Mouse (Mus musculus) intestine, embryonic 16.5 days (tissue): ENCODE data around the gene Fhod1. TPM values are rescaled to one million over a fixed set of nuclear protein-coding genes. Genes with fewer than 3 reads are reported as not detected.
"Not testable (repeated sequence)": the region's sequence is repeated elsewhere in the genome, so short reads cannot be mapped to it uniquely, and the experiment has no call there.

Experiments used
- ATAC-seq: fragments of 200-750 bp; cut with Nextera tagmentation; 2 replicates; pipeline ENCODE4 v1.8.0; 2017; ENCODE audit warnings: moderate TSS enrichment, moderate library complexity
- H3K27ac ChIP-seq: fragments of 300-500 bp; sonication (generic); 2 replicates; pipeline ENCODE4 v1.5.1; 2014; ENCODE audit warnings: mild to moderate bottlenecking, low read length
- H3K27me3 ChIP-seq: fragments of 300-500 bp; sonication (generic); replicated peaks from 2 replicates; pipeline ENCODE4 v1.6.1; 2014; ENCODE audit warnings: low read length, control low read depth, mixed read lengths; ENCODE audit not compliant: control insufficient read depth, insufficient read depth
- H3K36me3 ChIP-seq: fragments of 300-500 bp; sonication (generic); 2 replicates; pipeline ENCODE4 v1.6.1; 2014; ENCODE audit warnings: low read length, control low read depth; ENCODE audit not compliant: control insufficient read depth, insufficient read depth
- H3K4me1 ChIP-seq: fragments of 300-500 bp; sonication (generic); 2 replicates; pipeline ENCODE4 v1.6.1; 2014; ENCODE audit warnings: low read length, control low read depth, mixed read lengths; ENCODE audit not compliant: control insufficient read depth, insufficient read depth
- H3K4me2 ChIP-seq: fragments of 300-500 bp; sonication (generic); 2 replicates; pipeline ENCODE4 v1.6.1; 2014; ENCODE audit warnings: low read depth, low read length, control low read depth
- H3K4me3 ChIP-seq: fragments of 300-500 bp; sonication (generic); 2 replicates; pipeline ENCODE4 v1.5.1; 2014; ENCODE audit warnings: mild to moderate bottlenecking, low read length
- H3K9ac ChIP-seq: fragments of 300-500 bp; sonication (generic); 2 replicates; pipeline ENCODE4 v1.6.1; 2014; ENCODE audit warnings: low read depth, low read length
- H3K9me3 ChIP-seq: fragments of 300-500 bp; sonication (generic); 2 replicates; pipeline ENCODE4 v1.6.1; 2016; ENCODE audit warnings: low read length, control low read depth; ENCODE audit not compliant: control insufficient read depth
- WGBS: fragments of 180-500 bp; shearing (Covaris S2); extraction: QIAGEN DNeasy Blood & Tissue Kit; methylation state at CpG from one replicate; pipeline ENCODE4 v1.1.7; 2014; 5-methylcytosine and 5-hydroxymethylcytosine counted together
- polyA plus RNA-seq: library from polyadenylated mRNA; unstranded; fragments of >200 nt; fragmentation: Nextera tagmentation; extraction: Ambion mirVana; gene quantifications from 2 replicates; pipeline ENCODE4 v1.2.1, GENCODE M21; 2015

The Fhod1 gene
- polyA plus RNA-seq, 1 experiment from 2014 or later: 1.4 TPM

DNA sequence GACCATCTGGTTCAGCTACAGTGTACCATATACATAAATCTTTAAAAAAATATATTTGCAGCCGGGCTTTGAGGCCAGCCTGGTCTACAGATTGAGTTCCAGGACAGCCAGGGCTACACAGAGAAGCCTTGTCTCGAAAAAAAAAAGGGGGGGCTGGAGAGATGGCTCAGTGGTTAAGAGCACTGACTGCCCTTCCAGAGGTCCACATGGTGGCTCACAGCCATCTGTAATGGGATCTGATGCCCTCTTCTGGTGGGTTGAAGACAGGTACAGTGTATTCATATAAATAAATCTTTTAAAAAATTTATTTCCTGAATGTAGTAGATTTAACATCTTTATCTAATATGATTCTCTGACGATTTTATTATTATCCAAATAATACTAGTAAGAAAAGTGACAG, 56.0 kb downstream of the Fhod1 start:
- WGBS: 70% methylated on average over 3 of the region's 3 CpGs
- H3K27ac ChIP-seq, H3K36me3 ChIP-seq, H3K9ac ChIP-seq, H3K9me3 ChIP-seq, H3K4me3 ChIP-seq, ATAC-seq, H3K4me2 ChIP-seq: not testable (repeated sequence)
- peaks cover 13% of the 10 kb centered on the region for H3K27me3 ChIP-seq
- H3K4me1 ChIP-seq: peaks cover 26% of the 10 kb centered on the region

DNA sequence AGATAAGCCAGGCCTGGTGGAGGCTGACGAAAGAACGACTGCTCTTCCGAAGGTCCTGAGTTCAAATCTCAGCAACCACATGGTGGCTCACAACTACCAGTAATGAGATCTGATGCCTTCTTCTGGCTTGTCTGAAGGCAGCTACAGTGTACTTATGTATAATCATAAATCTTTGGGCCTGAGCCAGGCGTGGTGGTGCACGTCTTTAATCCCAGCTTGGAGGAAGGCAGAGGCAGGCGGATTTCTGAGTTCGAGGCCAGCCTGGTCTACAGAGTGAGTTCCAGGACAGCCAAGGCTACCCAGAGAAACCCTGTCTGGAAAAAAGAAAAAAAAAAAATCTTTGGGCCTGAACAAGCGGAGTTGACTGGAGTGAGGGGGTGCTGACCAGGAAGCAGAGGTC, 56.4 kb downstream of the Fhod1 start:
- H3K27me3 ChIP-seq: peaks cover 13% of the 10 kb centered on the region
- WGBS: 85% methylated on average over 8 of the region's 8 CpGs
- not testable (repeated sequence) for H3K27ac ChIP-seq, H3K9me3 ChIP-seq, H3K9ac ChIP-seq, H3K4me2 ChIP-seq, H3K4me3 ChIP-seq, ATAC-seq, H3K36me3 ChIP-seq
- peaks cover 23% of the 10 kb centered on the region for H3K4me1 ChIP-seq

DNA sequence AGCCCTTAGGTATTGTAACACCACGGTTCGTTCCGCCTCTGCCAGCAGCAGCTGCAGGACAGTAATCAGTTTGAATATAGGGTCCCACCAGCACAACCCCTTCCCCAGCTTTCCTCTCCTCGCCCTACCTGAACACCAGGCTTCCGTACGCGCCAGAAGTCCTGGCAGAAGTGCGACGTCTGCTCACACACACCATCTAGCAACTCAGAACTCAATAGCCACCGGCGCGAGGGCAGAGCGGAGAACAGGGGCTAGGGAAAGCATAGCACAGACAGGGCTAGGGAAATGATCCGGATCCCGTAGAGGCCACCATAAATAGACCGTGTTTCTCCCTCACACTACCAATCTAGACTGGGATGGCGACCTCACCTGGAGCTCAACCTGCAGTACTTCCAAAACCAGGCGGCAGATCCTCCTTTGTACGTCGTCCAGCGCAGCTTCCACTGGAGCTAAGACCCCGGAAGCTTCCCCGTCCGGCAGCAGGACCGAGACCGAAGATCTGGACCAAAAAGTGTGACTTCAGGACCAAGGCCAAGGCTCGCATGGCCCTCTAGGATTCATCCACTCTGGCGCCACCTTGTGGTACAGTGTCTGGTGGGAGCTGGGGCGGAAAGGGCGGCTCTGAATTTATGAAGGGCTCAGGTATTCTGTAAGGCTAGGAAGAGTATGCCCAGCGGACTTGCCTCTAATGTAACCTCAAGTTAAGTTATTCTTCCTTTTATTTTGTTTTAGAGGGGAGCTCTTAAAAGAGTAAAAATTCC, 57.0 kb downstream of the Fhod1 start:
- H3K4me1 ChIP-seq: peaks cover 21% of the 10 kb centered on the region
- H3K9ac ChIP-seq: no peak overlapping the region
- no peaks in the 10 kb centered on the region for H3K9me3 ChIP-seq
- no peaks in the 10 kb centered on the region for H3K36me3 ChIP-seq
- H3K27ac ChIP-seq: no peak overlapping the region
- H3K27me3 ChIP-seq: peaks cover 13% of the 10 kb centered on the region
- peak overlapping the region; percentile 59 for H3K4me3 ChIP-seq
- 8% methylated on average over 31 of the region's 31 CpGs for WGBS
- peak overlapping the region; percentile 93; the same call in 1 of the 2 replicates for H3K4me2 ChIP-seq
- ATAC-seq: 0 out of 2 replicates have a peak, but pooled peaks have one; percentile 0

DNA sequence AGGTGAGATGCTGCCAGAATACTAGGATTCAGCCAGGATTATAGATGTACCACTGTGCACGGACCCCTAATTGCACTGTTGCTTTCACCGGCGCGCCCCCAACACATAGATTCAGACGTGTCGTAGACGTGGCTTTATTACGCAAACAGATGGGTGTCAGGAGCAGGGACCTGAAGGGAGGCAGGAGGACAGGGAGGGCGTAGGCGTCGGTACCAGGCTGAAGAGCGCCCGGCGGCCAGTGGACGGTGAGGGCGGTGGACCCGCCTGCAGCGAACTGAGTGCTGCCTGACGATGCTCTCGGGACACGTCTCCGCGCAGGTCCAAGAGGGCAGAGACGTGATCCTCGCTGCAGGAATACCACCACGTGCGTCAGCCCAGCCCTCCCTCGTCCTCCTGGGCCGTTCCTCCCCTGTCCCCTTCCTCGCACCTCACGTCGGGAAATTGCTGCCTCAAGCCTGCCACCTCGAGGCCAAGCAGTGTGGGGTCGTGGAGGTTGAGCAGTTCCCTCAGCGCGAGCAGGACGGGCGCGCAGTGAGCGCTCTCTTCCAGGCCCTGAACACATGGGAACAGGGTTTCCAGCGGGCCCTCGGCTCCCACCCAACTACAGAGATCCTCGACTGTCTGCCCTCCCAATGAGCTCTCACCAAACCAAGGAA, 57.8 kb downstream of the Fhod1 start, which contains the start of gene 4931428F04Rik:
Gene 4931428F04Rik (minus strand): TSS at position 60 of the 656 bp plus-strand sequence.
- WGBS: 1% methylated on average over 43 of the region's 43 CpGs
- no peaks in the 10 kb centered on the region for H3K9me3 ChIP-seq
- no peaks in the 10 kb centered on the region for H3K36me3 ChIP-seq
- peak within 1 kb of the TSS; percentile 64 for H3K9ac ChIP-seq
- H3K27ac ChIP-seq: peak within 1 kb of the TSS; percentile 23; the same call in 1 of the 2 replicates
- peak within 1 kb of the TSS; percentile 59 for H3K4me3 ChIP-seq
- ATAC-seq: peak; percentile 17
- H3K27me3 ChIP-seq: peaks cover 13% of the 10 kb centered on the region
- H3K4me2 ChIP-seq: peak within 1 kb of the TSS; percentile 93
- H3K4me1 ChIP-seq: peaks cover 21% of the 10 kb centered on the region

DNA sequence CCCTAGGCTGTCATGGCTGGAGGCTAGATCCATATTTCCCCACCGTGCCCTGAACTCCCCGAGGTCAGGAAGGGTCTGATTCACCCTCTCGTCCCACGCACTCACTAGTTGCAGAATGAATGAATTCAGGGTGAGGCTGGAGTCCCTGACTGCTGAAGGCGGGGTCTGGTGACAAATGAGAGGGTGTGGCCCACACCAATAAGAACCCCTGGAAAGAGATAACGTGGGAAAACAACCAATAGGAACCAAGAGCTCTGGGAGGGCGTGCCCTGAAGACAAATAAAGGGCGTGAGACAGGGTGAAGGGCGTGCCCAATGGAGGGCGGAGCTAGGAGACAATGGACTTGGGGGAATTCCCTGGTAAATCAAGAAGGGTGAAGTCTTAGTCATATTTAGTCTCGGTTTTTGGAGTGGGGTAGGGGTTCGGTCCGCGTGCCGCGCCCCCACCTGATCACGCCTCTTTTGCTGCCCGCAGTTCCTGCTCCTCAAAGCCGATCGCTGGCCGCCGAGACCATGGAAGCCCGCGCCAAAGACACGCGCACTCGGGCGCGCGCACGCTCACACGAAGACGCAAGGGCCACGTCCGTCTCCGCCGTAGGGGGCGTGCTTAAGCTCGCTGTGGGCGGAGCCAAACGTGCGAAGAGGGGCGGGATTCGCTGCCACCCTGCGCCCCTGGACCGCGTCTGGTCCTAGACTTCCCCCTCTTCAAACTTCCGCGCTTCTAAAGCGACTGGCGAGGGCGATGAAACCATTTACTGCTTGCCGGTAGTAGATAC, 58.6 kb downstream of the Fhod1 start:
- peak overlapping the region; percentile 59 for H3K4me3 ChIP-seq
- peak; percentile 95 for ATAC-seq
- under 1% methylated on average over 53 of the region's 53 CpGs for WGBS
- peaks cover 21% of the 10 kb centered on the region for H3K4me1 ChIP-seq
- peaks cover 13% of the 10 kb centered on the region for H3K27me3 ChIP-seq
- peak overlapping the region; percentile 64 for H3K9ac ChIP-seq
- H3K27ac ChIP-seq: 0 out of 2 replicates have a peak overlapping the region, but pooled peaks have one; percentile 23
- H3K4me2 ChIP-seq: peak overlapping the region; percentile 93
- H3K9me3 ChIP-seq: no peaks in the 10 kb centered on the region
- no peaks in the 10 kb centered on the region for H3K36me3 ChIP-seq

DNA sequence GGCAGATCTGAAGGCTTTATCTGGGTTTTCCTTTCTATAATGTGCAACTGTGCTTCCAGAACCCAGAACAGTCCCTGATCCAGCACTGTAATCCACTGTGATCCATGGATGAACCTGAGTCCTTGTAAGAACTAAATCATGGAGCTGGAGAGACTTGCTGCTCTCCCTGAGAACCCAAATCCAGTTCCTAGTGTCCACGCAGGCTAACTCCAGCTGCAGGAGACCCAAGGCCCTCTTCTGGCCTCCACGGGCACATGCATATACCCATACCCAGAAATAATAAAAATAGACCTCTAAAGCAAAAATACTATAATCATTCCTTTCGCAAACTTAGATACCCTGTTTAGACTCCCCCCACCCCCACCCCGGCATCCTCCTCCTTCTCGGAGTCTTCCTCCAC, 59.5 kb downstream of the Fhod1 start:
- Histone ChIP-seq H3K4me3 (no peak overlapping the region), H3K27me3 (peaks cover 13% of the 10 kb centered on the region), H3K27ac (no peak overlapping the region), H3K9me3 (no peaks in the 10 kb centered on the region), H3K36me3 (no peaks in the 10 kb centered on the region; the same call in 1 of the 2 replicates), H3K9ac (no peak overlapping the region), H3K4me1 (peaks cover 21% of the 10 kb centered on the region), H3K4me2 (peak overlapping the region; percentile 93; the same call in 1 of the 2 replicates)
- ATAC-seq: no peak
- 87% methylated on average over 5 of the region's 5 CpGs for WGBS

DNA sequence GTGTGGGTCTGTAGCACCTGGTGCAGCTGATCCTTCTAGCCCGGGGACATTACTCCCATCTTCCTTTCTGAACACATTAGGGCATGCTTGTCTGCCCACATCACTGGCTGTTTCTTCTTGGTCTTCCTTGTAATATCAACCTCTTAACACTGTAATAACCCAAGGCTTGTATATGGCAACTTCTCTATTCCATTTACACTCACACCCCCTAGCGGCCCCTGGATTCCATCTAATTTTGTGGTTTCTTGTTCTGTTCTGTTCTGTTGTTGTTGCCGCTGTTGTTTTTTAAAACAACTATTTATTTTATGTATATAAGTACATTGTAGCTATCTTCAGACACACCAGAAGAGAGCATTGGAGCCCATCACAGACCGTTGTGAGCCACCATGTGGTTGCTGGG, 60.8 kb downstream of the Fhod1 start:
- no peaks in the 10 kb centered on the region; the same call in 1 of the 2 replicates for H3K36me3 ChIP-seq
- H3K9ac ChIP-seq: no peak overlapping the region
- no peak overlapping the region for H3K4me2 ChIP-seq
- H3K27ac ChIP-seq: no peak overlapping the region
- H3K4me1 ChIP-seq: peaks cover 21% of the 10 kb centered on the region
- no peak overlapping the region for H3K4me3 ChIP-seq
- no peaks in the 10 kb centered on the region for H3K9me3 ChIP-seq
- peaks cover 13% of the 10 kb centered on the region for H3K27me3 ChIP-seq
- WGBS: 81% methylated on average over 4 of the region's 4 CpGs
- ATAC-seq: no peak

DNA sequence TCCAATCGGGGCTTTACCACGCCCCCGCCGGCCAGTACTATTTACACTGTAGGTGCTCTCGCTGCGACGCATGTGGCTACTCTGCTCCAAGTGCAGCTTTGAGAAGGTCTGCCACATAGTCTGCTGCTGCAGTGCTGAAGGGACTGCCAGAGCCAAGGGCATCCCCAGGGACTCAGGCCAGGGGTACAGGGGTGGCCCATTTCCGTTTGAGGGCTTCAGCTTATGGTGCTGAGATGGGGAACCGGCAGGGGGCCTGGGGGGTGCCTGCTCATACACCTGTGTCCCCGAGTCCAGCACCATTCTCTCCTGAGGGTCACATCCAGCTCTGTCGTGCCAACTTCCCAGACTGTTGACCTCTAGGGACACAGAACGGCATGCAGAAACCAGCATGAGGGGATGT, 62.2 kb downstream of the Fhod1 start:
- 57% methylated on average over 12 of the region's 12 CpGs for WGBS
- Histone ChIP-seq H3K9ac (no peak overlapping the region), H3K27ac (no peak overlapping the region), H3K36me3 (no peaks in the 10 kb centered on the region; the same call in 1 of the 2 replicates), H3K9me3 (no peaks in the 10 kb centered on the region), H3K4me2 (no peak overlapping the region), H3K27me3 (peaks cover 10% of the 10 kb centered on the region), H3K4me1 (peaks cover 18% of the 10 kb centered on the region), H3K4me3 (no peak overlapping the region)
- ATAC-seq: no peak

DNA sequence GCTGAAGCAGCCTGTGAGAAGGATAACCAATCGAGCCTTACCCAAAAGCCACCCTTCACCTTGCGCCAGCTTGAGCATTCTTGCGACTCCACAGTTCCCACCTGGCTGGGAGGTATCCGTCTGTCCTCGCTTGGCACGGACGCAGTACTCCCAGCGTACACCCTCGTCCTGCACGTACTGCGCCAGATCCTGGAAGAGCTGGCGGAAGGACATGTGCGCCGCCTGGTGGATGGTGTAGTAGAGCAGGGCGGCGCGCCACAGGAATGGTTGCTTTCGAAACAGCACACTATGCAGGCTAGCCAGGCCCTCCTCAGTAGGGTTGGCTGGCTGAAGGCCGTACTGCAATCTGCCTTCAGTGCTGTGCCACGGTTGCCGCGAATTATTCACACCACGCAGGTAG, 64.7 kb downstream of the Fhod1 start:
- Histone ChIP-seq H3K27ac (no peak overlapping the region), H3K4me3 (no peak overlapping the region), H3K9me3 (no peaks in the 10 kb centered on the region), H3K27me3 (peaks cover 24% of the 10 kb centered on the region; the same call in 1 of the 2 replicates), H3K4me1 (peaks cover 9% of the 10 kb centered on the region), H3K4me2 (no peak overlapping the region), H3K36me3 (no peaks in the 10 kb centered on the region; the same call in 1 of the 2 replicates), H3K9ac (no peak overlapping the region)
- peak; percentile 75 for ATAC-seq
- 32% methylated on average over 23 of the region's 23 CpGs for WGBS
